Mouse (Mus musculus): ENCODE measurements around the gene Nrap. TPM values are rescaled to one million over a fixed set of nuclear protein-coding genes. Genes with fewer than 3 reads are reported as not detected.
"Not testable (repeated sequence)": the region's sequence is repeated elsewhere in the genome, so short reads cannot be mapped to it uniquely, and the experiment has no call there.

Gene Nrap
- polyA plus RNA-seq, 1 experiment, result 0.01 TPM

- Histone ChIP-seq H3K4me1 (ENCODE audit: control insufficient read depth) (no peaks in the 10 kb centered on the region), H3K27me3 (ENCODE audit: control insufficient read depth) (no peaks in the 10 kb centered on the region), H3K36me3 (ENCODE audit: control insufficient read depth) (no peaks in the 10 kb centered on the region), H3K4me3 (replicated peaks) (no peak overlapping the region), H3K9me3 (ENCODE audit: control insufficient read depth, low read length) (no peaks in the 10 kb centered on the region)
- TF ChIP-seq GATA1 (IDR thresholded peaks at IDR 0.05; ENCODE audit: low read length) (no peak), TAL1 (IDR thresholded peaks at IDR 0.05; ENCODE audit: low read length) (no peak)
Observed at GRCm38 (mm10) chr19:56363721-56364460, 25.9 kb downstream of the Nrap start.

GRCm38 (mm10) chr19:56358890-56359289, 30.9 kb downstream of the Nrap start:
- TF ChIP-seq TAL1 (IDR thresholded peaks at IDR 0.05; ENCODE audit: low read length) (no peak), GATA1 (IDR thresholded peaks at IDR 0.05; ENCODE audit: low read length) (no peak)
- Histone ChIP-seq H3K4me1 (ENCODE audit: control insufficient read depth) (peaks cover 6% of the 10 kb centered on the region), H3K9me3 (ENCODE audit: control insufficient read depth, low read length) (no peaks in the 10 kb centered on the region)

GRCm38 (mm10) chr19:56357374-56357708, 32.5 kb downstream of the Nrap start:
- H3K27me3 ChIP-seq (ENCODE audit: control insufficient read depth); H3K4me3 ChIP-seq (replicated peaks); H3K36me3 ChIP-seq (ENCODE audit: control insufficient read depth); H3K4me1 ChIP-seq (ENCODE audit: control insufficient read depth); H3K9me3 ChIP-seq (ENCODE audit: control insufficient read depth, low read length): not testable (repeated sequence)

More at GRCm38 (mm10) chr19:56358890-56359289, 30.9 kb downstream of the Nrap start:
- Histone ChIP-seq H3K27me3 (ENCODE audit: control insufficient read depth) (no peaks in the 10 kb centered on the region; the same call in 1 of the 2 replicates), H3K4me3 (replicated peaks) (no peak overlapping the region), H3K36me3 (ENCODE audit: control insufficient read depth) (no peaks in the 10 kb centered on the region)

- Histone ChIP-seq H3K27me3 (ENCODE audit: control insufficient read depth) (no peaks in the 10 kb centered on the region; the same call in 1 of the 2 replicates), H3K4me1 (ENCODE audit: control insufficient read depth) (peaks cover 6% of the 10 kb centered on the region), H3K4me3 (replicated peaks) (no peak overlapping the region), H3K36me3 (ENCODE audit: control insufficient read depth) (no peaks in the 10 kb centered on the region), H3K9me3 (ENCODE audit: control insufficient read depth, low read length) (no peaks in the 10 kb centered on the region)
- TF ChIP-seq TAL1 (IDR thresholded peaks at IDR 0.05; ENCODE audit: low read length) (no peak), GATA1 (IDR thresholded peaks at IDR 0.05; ENCODE audit: low read length) (no peak)
Observed at GRCm38 (mm10) chr19:56356480-56357373, 33.1 kb downstream of the Nrap start.

GRCm38 (mm10) chr19:56355201-56355600, 34.6 kb downstream of the Nrap start:
- Histone ChIP-seq H3K27me3 (ENCODE audit: control insufficient read depth) (no peaks in the 10 kb centered on the region; the same call in 1 of the 2 replicates), H3K4me3 (replicated peaks) (no peak overlapping the region), H3K36me3 (ENCODE audit: control insufficient read depth) (no peaks in the 10 kb centered on the region), H3K4me1 (ENCODE audit: control insufficient read depth) (peaks cover 6% of the 10 kb centered on the region), H3K9me3 (ENCODE audit: control insufficient read depth, low read length) (no peaks in the 10 kb centered on the region)
- TF ChIP-seq GATA1 (IDR thresholded peaks at IDR 0.05; ENCODE audit: low read length), result no peak
- TF ChIP-seq TAL1 (IDR thresholded peaks at IDR 0.05; ENCODE audit: low read length), result no peak

GRCm38 (mm10) chr19:56353689-56354088, 36.1 kb downstream of the Nrap start:
- peaks cover 6% of the 10 kb centered on the region for H3K4me1 ChIP-seq (ENCODE audit: control insufficient read depth)
- H3K27me3 ChIP-seq (ENCODE audit: control insufficient read depth), result no peaks in the 10 kb centered on the region; the same call in 1 of the 2 replicates
- H3K4me3 ChIP-seq (replicated peaks), result no peak overlapping the region
- no peaks in the 10 kb centered on the region for H3K9me3 ChIP-seq (ENCODE audit: control insufficient read depth, low read length)
- TF ChIP-seq GATA1 (IDR thresholded peaks at IDR 0.05; ENCODE audit: low read length) (no peak), TAL1 (IDR thresholded peaks at IDR 0.05; ENCODE audit: low read length) (no peak)
- no peaks in the 10 kb centered on the region for H3K36me3 ChIP-seq (ENCODE audit: control insufficient read depth)

GRCm38 (mm10) chr19:56349295-56349694, 40.5 kb downstream of the Nrap start:
- Histone ChIP-seq H3K27me3 (ENCODE audit: control insufficient read depth) (0 out of 2 replicates have a peak, but pooled peaks cover 3% of the 10 kb centered on the region), H3K4me3 (replicated peaks) (no peak overlapping the region), H3K36me3 (ENCODE audit: control insufficient read depth) (no peaks in the 10 kb centered on the region), H3K9me3 (ENCODE audit: control insufficient read depth, low read length) (no peaks in the 10 kb centered on the region), H3K4me1 (ENCODE audit: control insufficient read depth) (no peaks in the 10 kb centered on the region)
- TF ChIP-seq GATA1 (IDR thresholded peaks at IDR 0.05; ENCODE audit: low read length) (no peak), TAL1 (IDR thresholded peaks at IDR 0.05; ENCODE audit: low read length) (no peak)

GRCm38 (mm10) chr19:56346750-56347149, 43.1 kb downstream of the Nrap start:
- Histone ChIP-seq H3K27me3 (ENCODE audit: control insufficient read depth) (0 out of 2 replicates have a peak, but pooled peaks cover 3% of the 10 kb centered on the region), H3K9me3 (ENCODE audit: control insufficient read depth, low read length) (no peaks in the 10 kb centered on the region), H3K36me3 (ENCODE audit: control insufficient read depth) (no peaks in the 10 kb centered on the region), H3K4me3 (replicated peaks) (no peak overlapping the region), H3K4me1 (ENCODE audit: control insufficient read depth) (no peaks in the 10 kb centered on the region)
- TF ChIP-seq TAL1 (IDR thresholded peaks at IDR 0.05; ENCODE audit: low read length) (no peak), GATA1 (IDR thresholded peaks at IDR 0.05; ENCODE audit: low read length) (no peak)

GRCm38 (mm10) chr19:56346016-56346415, 43.8 kb downstream of the Nrap start:
- no peak for TF ChIP-seq GATA1 (IDR thresholded peaks at IDR 0.05; ENCODE audit: low read length)
- no peak for TF ChIP-seq TAL1 (IDR thresholded peaks at IDR 0.05; ENCODE audit: low read length)
- no peaks in the 10 kb centered on the region for H3K36me3 ChIP-seq (ENCODE audit: control insufficient read depth)
- H3K4me1 ChIP-seq (ENCODE audit: control insufficient read depth), result no peaks in the 10 kb centered on the region
- no peaks in the 10 kb centered on the region for H3K9me3 ChIP-seq (ENCODE audit: control insufficient read depth, low read length)
- 0 out of 2 replicates have a peak, but pooled peaks cover 3% of the 10 kb centered on the region for H3K27me3 ChIP-seq (ENCODE audit: control insufficient read depth)
- no peak overlapping the region for H3K4me3 ChIP-seq (replicated peaks)
